Mouse (Mus musculus): ENCODE data around the gene Trim71. TPM values are rescaled to one million over a fixed set of nuclear protein-coding genes. Genes with fewer than 3 reads are reported as not detected.
A peak's percentile ranks its signal among the peaks of the same experiment; 100 is the strongest.

The Trim71 gene
- polyA plus RNA-seq, 1 experiment, result 0.01 TPM

- no peak overlapping the region for H3K4me3 ChIP-seq (ENCODE audit: insufficient read depth, poor library complexity, severe bottlenecking)
- H3K79me2 ChIP-seq (ENCODE audit: control insufficient read depth, insufficient read depth), result no peaks in the 10 kb centered on the region
- H3K79me3 ChIP-seq (ENCODE audit: low read depth), result no peaks in the 10 kb centered on the region
- H3ac ChIP-seq (ENCODE audit: control insufficient read depth, insufficient read length, low read depth), result no peak overlapping the region
- H3K27me3 ChIP-seq (ENCODE audit: control insufficient read depth, insufficient read depth, insufficient read length), result no peaks in the 10 kb centered on the region
- TF ChIP-seq MYOD1 (IDR thresholded peaks at IDR 0.05; ENCODE audit: control insufficient read depth, insufficient read length, low read depth) (peak; percentile 50), FOSL1 (IDR thresholded peaks at IDR 0.05; ENCODE audit: insufficient read depth, low read length, poor library complexity, severe bottlenecking) (no peak), MYOG (IDR thresholded peaks at IDR 0.05; ENCODE audit: control insufficient read depth, extremely low read depth, insufficient read length) (no peak), MAX (IDR thresholded peaks at IDR 0.05) (no peak)
- H3K36me3 ChIP-seq (ENCODE audit: control insufficient read depth, insufficient read depth), result no peaks in the 10 kb centered on the region
Observed at GRCm38 (mm10) chr9:114502711-114503427, 61.3 kb downstream of the Trim71 start.

- H3K79me3 ChIP-seq (ENCODE audit: low read depth), result no peaks in the 10 kb centered on the region
- TF ChIP-seq CTCF (IDR thresholded peaks at IDR 0.05; ENCODE audit: control insufficient read depth, insufficient read depth, insufficient read length) (no peak), CEBPB (IDR thresholded peaks at IDR 0.05; ENCODE audit: low read depth) (no peak), MYOD1 (IDR thresholded peaks at IDR 0.05; ENCODE audit: control insufficient read depth, insufficient read length, low read depth) (no peak), FOSL1 (IDR thresholded peaks at IDR 0.05; ENCODE audit: insufficient read depth, low read length, poor library complexity, severe bottlenecking) (no peak), MYOG (IDR thresholded peaks at IDR 0.05; ENCODE audit: control insufficient read depth, extremely low read depth, insufficient read length) (no peak), USF1 (IDR thresholded peaks at IDR 0.05; ENCODE audit: low read depth) (no peak), MAX (IDR thresholded peaks at IDR 0.05) (no peak)
- no peaks in the 10 kb centered on the region for H3K79me2 ChIP-seq (ENCODE audit: control insufficient read depth, insufficient read depth)
- no peak overlapping the region for H3K4me3 ChIP-seq (ENCODE audit: insufficient read depth, poor library complexity, severe bottlenecking)
- no peaks in the 10 kb centered on the region for H3K27me3 ChIP-seq (ENCODE audit: control insufficient read depth, insufficient read depth, insufficient read length)
- no peak overlapping the region for H3ac ChIP-seq (ENCODE audit: control insufficient read depth, insufficient read length, low read depth)
- no peaks in the 10 kb centered on the region for H3K36me3 ChIP-seq (ENCODE audit: control insufficient read depth, insufficient read depth)
Observed at GRCm38 (mm10) chr9:114501913-114502312, 62.3 kb downstream of the Trim71 start.

GRCm38 (mm10) chr9:114501111-114501510, 63.1 kb downstream of the Trim71 start:
- Histone ChIP-seq H3K4me3 (ENCODE audit: insufficient read depth, poor library complexity, severe bottlenecking) (no peak overlapping the region), H3ac (ENCODE audit: control insufficient read depth, insufficient read length, low read depth) (no peak overlapping the region), H3K79me2 (ENCODE audit: control insufficient read depth, insufficient read depth) (no peaks in the 10 kb centered on the region), H3K79me3 (ENCODE audit: low read depth) (no peaks in the 10 kb centered on the region), H3K36me3 (ENCODE audit: control insufficient read depth, insufficient read depth) (no peaks in the 10 kb centered on the region), H3K27me3 (ENCODE audit: control insufficient read depth, insufficient read depth, insufficient read length) (no peaks in the 10 kb centered on the region)
- TF ChIP-seq FOSL1 (IDR thresholded peaks at IDR 0.05; ENCODE audit: insufficient read depth, low read length, poor library complexity, severe bottlenecking) (no peak), MAX (IDR thresholded peaks at IDR 0.05) (no peak), MYOG (IDR thresholded peaks at IDR 0.05; ENCODE audit: control insufficient read depth, extremely low read depth, insufficient read length) (no peak), CEBPB (IDR thresholded peaks at IDR 0.05; ENCODE audit: low read depth) (no peak), CTCF (IDR thresholded peaks at IDR 0.05; ENCODE audit: control insufficient read depth, insufficient read depth, insufficient read length) (no peak), MYOD1 (IDR thresholded peaks at IDR 0.05; ENCODE audit: control insufficient read depth, insufficient read length, low read depth) (no peak), USF1 (IDR thresholded peaks at IDR 0.05; ENCODE audit: low read depth) (no peak)

GRCm38 (mm10) chr9:114499783-114500515, 64.2 kb downstream of the Trim71 start:
- Histone ChIP-seq H3K36me3 (ENCODE audit: control insufficient read depth, insufficient read depth) (no peaks in the 10 kb centered on the region), H3K27me3 (ENCODE audit: control insufficient read depth, insufficient read depth, insufficient read length) (no peaks in the 10 kb centered on the region), H3K4me3 (ENCODE audit: insufficient read depth, poor library complexity, severe bottlenecking) (no peak overlapping the region), H3K79me2 (ENCODE audit: control insufficient read depth, insufficient read depth) (no peaks in the 10 kb centered on the region), H3ac (ENCODE audit: control insufficient read depth, insufficient read length, low read depth) (no peak overlapping the region), H3K79me3 (ENCODE audit: low read depth) (no peaks in the 10 kb centered on the region)
- TF ChIP-seq MYOG (IDR thresholded peaks at IDR 0.05; ENCODE audit: control insufficient read depth, extremely low read depth, insufficient read length), result no peak
- TF ChIP-seq CTCF (IDR thresholded peaks at IDR 0.05; ENCODE audit: control insufficient read depth, insufficient read depth, insufficient read length), result no peak
- TF ChIP-seq USF1 (IDR thresholded peaks at IDR 0.05; ENCODE audit: low read depth), result no peak
- TF ChIP-seq MAX (IDR thresholded peaks at IDR 0.05), result no peak
- no peak for TF ChIP-seq FOSL1 (IDR thresholded peaks at IDR 0.05; ENCODE audit: insufficient read depth, low read length, poor library complexity, severe bottlenecking)
- no peak for TF ChIP-seq MYOD1 (IDR thresholded peaks at IDR 0.05; ENCODE audit: control insufficient read depth, insufficient read length, low read depth)
- TF ChIP-seq CEBPB (IDR thresholded peaks at IDR 0.05; ENCODE audit: low read depth), result no peak

- no peak overlapping the region for H3K4me3 ChIP-seq (ENCODE audit: insufficient read depth, poor library complexity, severe bottlenecking)
- H3ac ChIP-seq (ENCODE audit: control insufficient read depth, insufficient read length, low read depth), result no peak overlapping the region
- H3K79me2 ChIP-seq (ENCODE audit: control insufficient read depth, insufficient read depth), result no peaks in the 10 kb centered on the region
- no peaks in the 10 kb centered on the region for H3K27me3 ChIP-seq (ENCODE audit: control insufficient read depth, insufficient read depth, insufficient read length)
- TF ChIP-seq CTCF (IDR thresholded peaks at IDR 0.05; ENCODE audit: control insufficient read depth, insufficient read depth, insufficient read length), result peak; percentile 61
- TF ChIP-seq MYOD1 (IDR thresholded peaks at IDR 0.05; ENCODE audit: control insufficient read depth, insufficient read length, low read depth), result no peak
- no peaks in the 10 kb centered on the region for H3K79me3 ChIP-seq (ENCODE audit: low read depth)
- H3K36me3 ChIP-seq (ENCODE audit: control insufficient read depth, insufficient read depth), result no peaks in the 10 kb centered on the region
Observed at GRCm38 (mm10) chr9:114498218-114498617, 66.0 kb downstream of the Trim71 start.
